Mouse (Mus musculus): Measurements from ENCODE around the gene Slitrk5. TPM values are rescaled to one million over a fixed set of nuclear protein-coding genes. Genes with fewer than 3 reads are reported as not detected.
"Not testable (repeated sequence)": the region's sequence is repeated elsewhere in the genome, so short reads cannot be mapped to it uniquely, and the experiment has no call there.

Gene Slitrk5
- polyA plus RNA-seq, 1 experiment from 2014 or later = 0.08 TPM

DNA sequence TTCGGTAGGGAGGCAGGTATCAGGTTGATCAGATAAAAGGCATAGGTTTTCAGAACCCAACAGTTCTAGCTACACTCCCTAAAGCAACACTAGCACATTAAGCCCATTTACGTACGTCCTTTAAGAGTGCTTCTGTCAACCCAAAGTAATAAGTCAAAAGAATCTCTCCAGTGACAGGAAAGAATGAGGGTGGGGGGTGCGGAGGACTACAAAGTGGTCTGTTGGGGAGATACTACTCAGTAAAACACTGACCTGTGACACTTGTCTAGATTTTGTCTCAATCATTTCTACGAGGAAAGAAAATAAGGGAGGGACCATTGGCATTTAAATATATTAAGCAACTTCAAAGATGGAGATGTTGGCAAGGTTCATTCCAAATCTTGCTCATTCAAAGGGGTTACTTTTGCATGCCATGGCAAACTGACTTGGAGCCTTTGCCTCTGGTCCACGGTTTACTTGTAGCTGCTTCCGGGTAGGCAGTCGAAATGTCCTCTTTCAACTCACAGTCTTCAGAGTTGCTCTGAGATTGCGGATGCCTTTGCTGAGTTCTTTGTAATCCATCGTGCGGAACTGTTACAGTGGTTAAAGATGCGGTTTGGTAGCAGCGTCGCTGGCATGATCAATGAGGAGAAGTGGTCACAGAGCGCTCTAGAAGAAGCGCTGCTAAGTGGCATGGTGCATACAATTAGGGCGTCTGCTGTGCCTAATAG is 2.6 kb downstream of the Slitrk5 start:
- Histone ChIP-seq H3K27me3 (ENCODE audit: insufficient read depth, low read length) (peaks cover 39% of the 10 kb centered on the region), H3K4me2 (ENCODE audit: low read length) (peak overlapping the region; percentile 99; the same call in 1 of the 2 replicates), H3K9me3 (replicated peaks; ENCODE audit: low read length) (no peaks in the 10 kb centered on the region), H3K4me1 (replicated peaks; ENCODE audit: insufficient read depth, low read length) (peaks cover 7% of the 10 kb centered on the region; the same call in 1 of the 2 replicates), H3K4me3 (replicated peaks; ENCODE audit: low read depth, low read length) (no peak overlapping the region), H3K36me3 (ENCODE audit: insufficient read depth, low read length) (no peaks in the 10 kb centered on the region), H3K27ac (no peak overlapping the region), H3K9ac (ENCODE audit: low read depth, low read length) (no peak overlapping the region)
- DNase-seq (ENCODE audit: low spot score) (peak; percentile 5), ATAC-seq (replicated peaks; ENCODE audit: low FRiP score, low read depth) (no peak)
- TF ChIP-seq CTCF (IDR thresholded peaks at IDR 0.05; ENCODE audit: low read depth) = no peak
- 3% methylated on average over 17 of the region's 17 CpGs for WGBS

DNA sequence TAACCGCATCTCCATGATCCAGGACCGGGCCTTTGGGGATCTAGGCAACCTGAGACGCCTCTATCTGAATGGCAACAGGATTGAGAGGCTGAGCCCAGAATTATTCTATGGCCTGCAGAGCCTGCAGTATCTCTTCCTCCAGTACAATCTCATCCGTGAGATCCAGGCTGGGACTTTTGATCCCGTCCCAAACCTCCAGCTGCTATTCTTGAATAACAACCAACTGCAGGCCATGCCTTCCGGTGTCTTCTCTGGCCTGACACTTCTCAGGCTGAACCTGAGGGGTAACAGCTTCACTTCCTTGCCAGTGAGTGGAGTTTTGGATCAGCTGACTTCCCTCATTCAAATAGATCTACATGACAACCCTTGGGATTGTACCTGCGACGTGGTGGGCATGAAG is 5.4 kb downstream of the Slitrk5 start:
- Histone ChIP-seq H3K4me3 (replicated peaks; ENCODE audit: low read depth, low read length) (no peak overlapping the region), H3K27me3 (ENCODE audit: insufficient read depth, low read length) (peaks cover 39% of the 10 kb centered on the region), H3K4me1 (replicated peaks; ENCODE audit: insufficient read depth, low read length) (peaks cover 7% of the 10 kb centered on the region; the same call in 1 of the 2 replicates), H3K9ac (ENCODE audit: low read depth, low read length) (no peak overlapping the region), H3K36me3 (ENCODE audit: insufficient read depth, low read length) (no peaks in the 10 kb centered on the region), H3K4me2 (ENCODE audit: low read length) (no peak overlapping the region), H3K27ac (no peak overlapping the region), H3K9me3 (replicated peaks; ENCODE audit: low read length) (no peaks in the 10 kb centered on the region)
- 80% methylated on average over 8 of the region's 8 CpGs for WGBS
- no peak for TF ChIP-seq CTCF (IDR thresholded peaks at IDR 0.05; ENCODE audit: low read depth)
- DNase-seq (ENCODE audit: low spot score) (no peak), ATAC-seq (replicated peaks; ENCODE audit: low FRiP score, low read depth) (no peak)

DNA sequence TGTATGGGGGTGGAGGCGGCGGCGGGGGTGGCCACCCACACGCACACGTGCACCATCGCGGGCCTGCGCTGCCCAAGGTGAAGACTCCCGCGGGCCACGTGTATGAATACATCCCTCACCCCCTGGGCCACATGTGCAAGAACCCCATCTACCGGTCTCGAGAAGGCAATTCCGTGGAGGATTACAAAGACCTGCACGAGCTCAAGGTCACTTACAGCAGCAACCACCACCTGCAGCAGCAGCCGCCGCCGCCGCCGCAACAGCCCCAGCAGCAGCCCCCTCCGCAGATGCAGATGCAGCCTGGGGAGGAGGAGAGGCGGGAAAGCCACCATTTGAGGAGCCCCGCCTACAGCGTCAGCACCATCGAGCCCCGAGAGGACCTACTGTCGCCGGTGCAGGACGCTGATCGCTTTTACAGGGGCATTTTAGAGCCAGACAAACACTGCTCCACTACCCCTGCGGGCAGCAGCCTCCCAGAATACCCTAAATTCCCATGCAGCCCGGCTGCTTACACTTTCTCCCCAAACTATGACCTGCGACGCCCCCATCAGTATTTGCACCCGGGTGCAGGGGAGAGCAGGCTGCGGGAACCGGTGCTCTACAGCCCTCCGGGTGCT is 6.3 kb downstream of the Slitrk5 start:
- no peak for TF ChIP-seq CTCF (IDR thresholded peaks at IDR 0.05; ENCODE audit: low read depth)
- H3K4me3 ChIP-seq (replicated peaks; ENCODE audit: low read depth, low read length) = peak overlapping the region; percentile 29
- no peak overlapping the region for H3K27ac ChIP-seq
- WGBS = 1% methylated on average over 38 of the region's 38 CpGs
- DNase-seq (ENCODE audit: low spot score) (no peak), ATAC-seq (replicated peaks; ENCODE audit: low FRiP score, low read depth) (peak; percentile 41; the same call in 1 of the 2 replicates)
- H3K9me3 ChIP-seq (replicated peaks; ENCODE audit: low read length) = no peaks in the 10 kb centered on the region
- H3K36me3 ChIP-seq (ENCODE audit: insufficient read depth, low read length) = no peaks in the 10 kb centered on the region
- peak overlapping the region; percentile 2; the same call in 1 of the 2 replicates for H3K9ac ChIP-seq (ENCODE audit: low read depth, low read length)
- H3K4me1 ChIP-seq (replicated peaks; ENCODE audit: insufficient read depth, low read length) = peaks cover 7% of the 10 kb centered on the region; the same call in 1 of the 2 replicates
- peaks cover 39% of the 10 kb centered on the region for H3K27me3 ChIP-seq (ENCODE audit: insufficient read depth, low read length)
- H3K4me2 ChIP-seq (ENCODE audit: low read length) = peak overlapping the region; percentile 66

DNA sequence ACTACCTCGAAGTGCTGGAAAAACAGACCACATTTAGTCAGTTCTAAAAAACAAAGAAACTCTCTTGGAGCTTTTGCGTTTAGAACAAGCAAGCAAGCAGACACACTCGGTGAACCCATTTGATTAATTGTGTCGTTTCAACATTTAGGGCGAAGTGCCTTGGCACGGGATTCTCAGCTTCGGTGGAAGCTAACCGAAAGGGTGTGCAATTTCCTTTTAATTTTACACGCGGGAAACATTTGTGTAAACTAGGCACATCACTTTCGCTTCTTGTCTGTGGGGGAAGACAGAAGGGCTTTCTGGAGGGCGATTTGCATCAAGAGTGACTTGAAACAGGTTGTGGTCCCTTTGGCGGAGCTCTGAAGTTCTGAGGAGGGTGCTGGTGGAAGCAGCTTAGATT is 6.9 kb downstream of the Slitrk5 start:
- H3K4me2 ChIP-seq (ENCODE audit: low read length) = peak overlapping the region; percentile 66
- ATAC-seq (replicated peaks; ENCODE audit: low FRiP score, low read depth) (no peak), DNase-seq (ENCODE audit: low spot score) (no peak)
- no peaks in the 10 kb centered on the region for H3K9me3 ChIP-seq (replicated peaks; ENCODE audit: low read length)
- H3K27me3 ChIP-seq (ENCODE audit: insufficient read depth, low read length) = peaks cover 34% of the 10 kb centered on the region
- TF ChIP-seq CTCF (IDR thresholded peaks at IDR 0.05; ENCODE audit: low read depth) = no peak
- no peaks in the 10 kb centered on the region for H3K36me3 ChIP-seq (ENCODE audit: insufficient read depth, low read length)
- H3K27ac ChIP-seq = no peak overlapping the region
- H3K9ac ChIP-seq (ENCODE audit: low read depth, low read length) = peak overlapping the region; percentile 2; the same call in 1 of the 2 replicates
- peaks cover 7% of the 10 kb centered on the region; the same call in 1 of the 2 replicates for H3K4me1 ChIP-seq (replicated peaks; ENCODE audit: insufficient read depth, low read length)
- WGBS = 1% methylated on average over 13 of the region's 13 CpGs
- peak overlapping the region; percentile 29 for H3K4me3 ChIP-seq (replicated peaks; ENCODE audit: low read depth, low read length)

DNA sequence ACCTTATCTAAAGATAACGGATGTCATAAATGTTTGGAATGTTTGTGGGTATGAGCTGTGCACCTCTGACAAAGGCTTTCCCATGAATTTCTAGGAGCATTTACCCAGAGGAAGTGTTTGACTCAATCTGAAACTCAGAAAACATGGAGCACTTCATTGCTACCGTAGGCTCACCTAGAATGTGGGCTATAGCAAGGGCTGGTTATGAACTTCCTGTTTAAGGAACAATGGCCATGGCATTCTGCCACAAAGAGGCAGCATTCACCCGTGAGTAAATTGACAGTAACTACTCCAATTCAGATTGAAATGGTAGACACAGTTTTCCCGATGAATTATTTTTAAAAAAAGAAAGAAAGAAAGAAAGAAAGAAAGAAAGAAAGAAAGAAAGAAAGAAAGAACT is 8.6 kb downstream of the Slitrk5 start:
- DNase-seq (ENCODE audit: low spot score) (no peak), ATAC-seq (replicated peaks; ENCODE audit: low FRiP score, low read depth) (no peak)
- Histone ChIP-seq H3K4me2 (ENCODE audit: low read length) (no peak overlapping the region), H3K4me1 (replicated peaks; ENCODE audit: insufficient read depth, low read length) (peaks cover 7% of the 10 kb centered on the region; the same call in 1 of the 2 replicates), H3K27ac (no peak overlapping the region), H3K9me3 (replicated peaks; ENCODE audit: low read length) (no peaks in the 10 kb centered on the region), H3K27me3 (ENCODE audit: insufficient read depth, low read length) (peaks cover 22% of the 10 kb centered on the region), H3K4me3 (replicated peaks; ENCODE audit: low read depth, low read length) (no peak overlapping the region), H3K9ac (ENCODE audit: low read depth, low read length) (no peak overlapping the region), H3K36me3 (ENCODE audit: insufficient read depth, low read length) (no peaks in the 10 kb centered on the region)
- 71% methylated on average over 4 of the region's 4 CpGs for WGBS
- no peak for TF ChIP-seq CTCF (IDR thresholded peaks at IDR 0.05; ENCODE audit: low read depth)

DNA sequence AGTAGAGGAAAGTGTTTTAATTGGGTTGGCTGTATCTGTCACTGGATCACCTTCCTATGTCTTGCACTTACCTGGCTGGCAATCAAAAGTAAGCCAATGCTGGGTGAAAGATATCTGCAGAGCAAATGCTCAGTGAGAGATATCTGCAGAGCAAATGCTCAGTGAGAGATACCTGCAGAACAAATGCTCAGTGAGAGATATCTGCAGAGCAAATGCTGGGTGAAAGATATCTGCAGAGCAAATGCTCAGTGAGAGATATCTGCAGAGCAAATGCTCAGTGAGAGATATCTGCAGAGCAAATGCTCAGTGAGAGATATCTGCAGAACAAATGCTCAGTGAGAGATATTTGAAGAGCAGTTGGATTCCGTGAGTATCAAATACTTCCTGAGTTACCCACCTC is 15.2 kb downstream of the Slitrk5 start:
- H3K4me3 ChIP-seq (replicated peaks; ENCODE audit: low read depth, low read length); H3K9ac ChIP-seq (ENCODE audit: low read depth, low read length); DNase-seq (ENCODE audit: low spot score); H3K27ac ChIP-seq; H3K9me3 ChIP-seq (replicated peaks; ENCODE audit: low read length); H3K27me3 ChIP-seq (ENCODE audit: insufficient read depth, low read length); ATAC-seq (replicated peaks; ENCODE audit: low FRiP score, low read depth); H3K4me1 ChIP-seq (replicated peaks; ENCODE audit: insufficient read depth, low read length); H3K36me3 ChIP-seq (ENCODE audit: insufficient read depth, low read length); H3K4me2 ChIP-seq (ENCODE audit: low read length): not testable (repeated sequence)
- WGBS = 56% methylated on average over 1 of the region's 1 CpGs
